Mouse (Mus musculus): ENCODE data around the gene Gm20747.
"Not testable (repeated sequence)": the region's sequence is repeated elsewhere in the genome, so short reads cannot be mapped to it uniquely, and the experiment has no call there.

Gene Gm20747

GRCm38 (mm10) chrY:53418191-53418590, at the start of gene Gm20747:
Gene Gm20747, minus strand, starts transcription at chrY:53418291.
- DNase-seq (ENCODE audit: low spot score), result not testable (repeated sequence)

Measured in c-Kit-positive CD71-positive TER-119-positive erythroid progenitor cells, embryonic 14.5 days (primary cell).